Mouse (Mus musculus) liver, adult 2 months (tissue): ENCODE data around the gene Slc16a14.

Experiments used
- CTCF ChIP-seq: fragments of 200-500 bp; IDR thresholded peaks from 2 replicates; pipeline ENCODE4 v1.5.1; 2011; ENCODE audit warnings: low read depth, low read length, control low read depth
- POLR2A ChIP-seq: fragments of 200-500 bp; IDR thresholded peaks from 2 replicates; pipeline ENCODE4 v1.6.1; 2011; ENCODE audit warnings: low read length, control low read depth; ENCODE audit not compliant: insufficient read depth; ENCODE audit errors: extremely low read depth

DNA sequence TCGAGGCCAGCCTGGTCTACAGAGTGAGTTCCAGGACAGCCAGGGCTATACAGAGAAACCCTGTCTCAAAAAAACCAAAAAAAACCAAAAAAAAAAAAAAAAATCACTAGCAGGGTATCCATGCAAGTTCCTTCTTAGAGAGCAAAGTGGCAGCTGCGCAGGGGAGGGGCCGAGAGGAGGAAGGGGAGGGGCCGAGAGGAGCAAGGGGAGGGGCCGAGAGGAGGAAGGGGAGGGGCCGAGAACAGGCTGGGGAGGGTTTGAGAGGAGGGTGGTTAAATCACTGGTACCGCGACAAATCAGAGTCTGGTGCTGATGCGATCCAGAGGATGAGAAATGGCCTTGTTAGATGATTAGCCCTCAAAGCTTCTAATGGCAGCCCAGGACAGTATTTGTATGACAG is 43.2 kb downstream of the Slc16a14 start:
- TF ChIP-seq CTCF (no peak), POLR2A (no peak)
